Mouse (Mus musculus): Measurements from ENCODE around the gene Gart.

GRCm38 (mm10) chr16:91592162-91592561 is 54.6 kb downstream of the Gart start:
- no peak for TF ChIP-seq CTCF (IDR thresholded peaks at IDR 0.05; ENCODE audit: extremely low read depth, insufficient read depth, low read length)
- TF ChIP-seq POLR2A (IDR thresholded peaks at IDR 0.05; ENCODE audit: extremely low read depth, insufficient read depth, low read length): no peak
